12 mouse cellular contexts compared by ENCODE assay signal in genomic region chr5:111065770-111066169, GRCm38 (mm10).
"Had no signal": no experiment of that assay in that cellular context is flagged by ENCODE, and none has a peak within 500 bp of the region (broad histone marks: within the 10 kb centered on the region; RNA-seq: fewer than 3 reads in every experiment).

No protein-coding gene starts in this region.

- H3K27me3 ChIP-seq: kidney, embryonic 15.5 days; stomach, embryonic 15.5 days had no signal

- H3K4me2 ChIP-seq: kidney, embryonic 15.5 days; stomach, embryonic 15.5 days had no signal

- ATAC-seq: lung, postnatal 0 days had no signal

- H3K9ac ChIP-seq: kidney, embryonic 15.5 days; liver, embryonic 14.5 days; stomach, embryonic 15.5 days had no signal

- H3K4me3 ChIP-seq: kidney, embryonic 15.5 days; left cerebral cortex, adult 2 months; limb, embryonic 10.5 days; stomach, embryonic 15.5 days had no signal

- H3K9me3 ChIP-seq: kidney, embryonic 15.5 days; limb, embryonic 10.5 days; stomach, embryonic 15.5 days had no signal

- DNase-seq: kidney, adult 2 months; kidney, postnatal 14 days; lung, adult 2 months; lung, postnatal 36 days; right cerebral cortex, postnatal 14 days; thymus, postnatal 36 days had no signal

- H3K4me1 ChIP-seq: stomach, embryonic 15.5 days had no signal

- H3K27ac ChIP-seq: kidney, embryonic 15.5 days; left cerebral cortex, adult 2 months; limb, embryonic 10.5 days; liver, embryonic 14.5 days; stomach, embryonic 15.5 days had no signal

- H3K36me3 ChIP-seq: kidney, embryonic 15.5 days; limb, embryonic 10.5 days; stomach, embryonic 15.5 days had no signal
